8 mouse cellular contexts compared by ENCODE assay signal in genomic region chr3:63964100-63964921, GRCm38 (mm10). TPM values are rescaled to one million over a fixed set of nuclear protein-coding genes. Genes with fewer than 3 reads are reported as not detected.
A peak's percentile ranks its signal among the peaks of the same experiment; 100 is the strongest.
DNase-seq lines count a peak whose midpoint lies in the region; ATAC-seq lines count a peak whose summit lies in the region.

Gene Slc33a1 (minus strand): TSS chr3:63964768.

- peak; percentile 99 for ATAC-seq in hindbrain, embryonic 15.5 days (ENCODE audit: low FRiP score, low read depth)

- peak within 1 kb of the TSS; percentile 90 for H3K27ac ChIP-seq in hindbrain, embryonic 15.5 days (replicated peaks)

- H3K4me1 ChIP-seq in hindbrain, embryonic 15.5 days (replicated peaks), result peaks cover 36% of the 10 kb centered on the region

- peak within 1 kb of the TSS; percentile 86 for H3K9ac ChIP-seq in hindbrain, embryonic 15.5 days

- no peaks in the 10 kb centered on the region for H3K9me3 ChIP-seq in hindbrain, embryonic 15.5 days

- 0 out of 2 replicates have a peak, but pooled peaks cover 10% of the 10 kb centered on the region for H3K27me3 ChIP-seq in hindbrain, embryonic 15.5 days

- no peaks in the 10 kb centered on the region for H3K36me3 ChIP-seq in hindbrain, embryonic 15.5 days

- peak; percentile 98 for DNase-seq in T-cell, adult 2 months (ENCODE audit: low spot score)
- peak; percentile 99 to 100 for DNase-seq in cerebellum, postnatal 36 days
- peak; percentile 100 for DNase-seq in frontal cortex, postnatal 36 days (ENCODE audit: low spot score in 2 of 2)
- peak; percentile 98 for DNase-seq in left cerebral cortex, adult 11 months (ENCODE audit: low spot score)
- DNase-seq in lung, postnatal 4 days, result peak; percentile 98 to 99
- DNase-seq in retina, postnatal 7 days (ENCODE audit: low read depth, low spot score), result peak; percentile 100
- peak; percentile 94 for DNase-seq in urinary bladder, adult 2 months (ENCODE audit: low spot score)

- WGBS in hindbrain, embryonic 15.5 days, result under 1% methylated on average over 69 of the region's 69 CpGs

- H3K4me2 ChIP-seq in hindbrain, embryonic 15.5 days, result peak within 1 kb of the TSS; percentile 70

- H3K4me3 ChIP-seq in hindbrain, embryonic 15.5 days, result peak within 1 kb of the TSS; percentile 89

RNA-seq across cellular contexts. Expression of gene Slc33a1, which starts in this region (rescaled TPM):
- 17.4 and 17.8 TPM in 2 replicates for polyA plus RNA-seq in hindbrain, embryonic 15.5 days (2015; fragmentation: Nextera tagmentation; extraction: Ambion mirVana)
- 17.5 and 21.4 TPM in 2 replicates for polyA plus RNA-seq in urinary bladder, adult 2 months (2012; rRNA removed)

Comparison
In these comparisons a context has a peak if more than half of its experiments do, and no peak if none do; other contexts are left out.
1. Peak in every context shown above with its lines: DNase-seq, ATAC-seq, H3K4me3 ChIP-seq and H3K27ac ChIP-seq.